ENCODE assay signal across 9 mouse cellular contexts in genomic region chr16:70353058-70353457, GRCm38 (mm10). TPM values are rescaled to one million over a fixed set of nuclear protein-coding genes. Genes with fewer than 3 reads are reported as not detected.
DNase-seq lines count a peak whose midpoint lies in the region; ATAC-seq and TF ChIP-seq lines count a peak whose summit lies in the region.
"Had no signal": no experiment of that assay in that cellular context is flagged by ENCODE, and none has a peak within 500 bp of the region (broad histone marks: within the 10 kb centered on the region; RNA-seq: fewer than 3 reads in every experiment).

No protein-coding gene starts in this region.

- no peak for DNase-seq in layer of hippocampus, adult 2 months (ENCODE audit: low spot score in 2 of 2)
- DNase-seq in layer of hippocampus, adult 9-11 months = no peak
- peak; percentile 74 for DNase-seq in adrenal gland, postnatal 14 days
- peak; percentile 9 for DNase-seq in limb, embryonic 14.5 days (ENCODE audit: low spot score)
- no peak for DNase-seq in thymus, postnatal 4 days
- no peak for DNase-seq in forebrain, embryonic 10.5 days (ENCODE audit: extremely low spot score, low spot score)
- DNase-seq in thymus, adult 18-20 months = no peak

- H3K4me2 ChIP-seq in heart, embryonic 15.5 days = no peak overlapping the region
- no peak overlapping the region for H3K4me2 ChIP-seq in limb, embryonic 14.5 days (replicated peaks; ENCODE audit: low read depth, low read length, severe bottlenecking)
- H3K4me2 ChIP-seq: hindbrain, embryonic 15.5 days had no signal

- peak; percentile 85 for ATAC-seq in heart, embryonic 15.5 days (replicated peaks; ENCODE audit: insufficient number of reproducible peaks, insufficient read depth, low FRiP score, low read depth)
- ATAC-seq in limb, embryonic 14.5 days (ENCODE audit: low FRiP score, low read depth) = no peak

- 24% methylated on average over 2 of the region's 2 CpGs for WGBS in heart, embryonic 15.5 days
- 27% methylated on average over 2 of the region's 2 CpGs for WGBS in limb, embryonic 14.5 days
- 40% methylated on average over 2 of the region's 2 CpGs for WGBS in forebrain, embryonic 10.5 days

- peaks cover 6% of the 10 kb centered on the region; the same call in 1 of the 2 replicates for H3K4me1 ChIP-seq in heart, embryonic 15.5 days (replicated peaks)
- peaks cover 2% of the 10 kb centered on the region; the same call in 1 of the 2 replicates for H3K4me1 ChIP-seq in limb, embryonic 14.5 days (ENCODE audit: control insufficient read depth, insufficient read depth, low read length)
- peaks cover 3% of the 10 kb centered on the region; the same call in 1 of the 2 replicates for H3K4me1 ChIP-seq in forebrain, embryonic 10.5 days
- H3K4me1 ChIP-seq: hindbrain, embryonic 15.5 days had no signal

- H3K36me3 ChIP-seq in heart, embryonic 15.5 days = no peaks in the 10 kb centered on the region
- H3K36me3 ChIP-seq in limb, embryonic 14.5 days (ENCODE audit: control insufficient read depth, insufficient read depth, low read length) = no peaks in the 10 kb centered on the region
- no peaks in the 10 kb centered on the region for H3K36me3 ChIP-seq in forebrain, embryonic 10.5 days (replicated peaks)
- H3K36me3 ChIP-seq: hindbrain, embryonic 15.5 days had no signal

- no peak overlapping the region for H3K27ac ChIP-seq in layer of hippocampus, adult 2 months
- H3K27ac ChIP-seq in heart, embryonic 15.5 days = no peak overlapping the region
- no peak overlapping the region for H3K27ac ChIP-seq in limb, embryonic 14.5 days (replicated peaks; ENCODE audit: low read depth, low read length)
- no peak overlapping the region for H3K27ac ChIP-seq in forebrain, embryonic 10.5 days
- H3K27ac ChIP-seq: hindbrain, embryonic 15.5 days had no signal

- TF ChIP-seq CTCF in layer of hippocampus, adult 2 months (conservative IDR thresholded peaks at IDR 0.05) = peak; percentile 56

- no peaks in the 10 kb centered on the region for H3K9me3 ChIP-seq in heart, embryonic 15.5 days (replicated peaks)
- H3K9me3 ChIP-seq in limb, embryonic 14.5 days (ENCODE audit: control insufficient read depth, low read length) = no peaks in the 10 kb centered on the region
- H3K9me3 ChIP-seq in forebrain, embryonic 10.5 days = no peaks in the 10 kb centered on the region
- H3K9me3 ChIP-seq: hindbrain, embryonic 15.5 days had no signal

- H3K27me3 ChIP-seq in heart, embryonic 15.5 days = no peaks in the 10 kb centered on the region
- no peaks in the 10 kb centered on the region for H3K27me3 ChIP-seq in limb, embryonic 14.5 days (ENCODE audit: control insufficient read depth, insufficient read depth, low read length)
- no peaks in the 10 kb centered on the region for H3K27me3 ChIP-seq in forebrain, embryonic 10.5 days (ENCODE audit: poor library complexity, severe bottlenecking)
- H3K27me3 ChIP-seq: hindbrain, embryonic 15.5 days had no signal

- no peak overlapping the region for H3K9ac ChIP-seq in heart, embryonic 15.5 days
- H3K9ac ChIP-seq in limb, embryonic 14.5 days (ENCODE audit: low read depth, low read length, severe bottlenecking) = no peak overlapping the region
- H3K9ac ChIP-seq: hindbrain, embryonic 15.5 days had no signal

- no peak for TF ChIP-seq POLR2A in limb, embryonic 14.5 days (IDR thresholded peaks at IDR 0.05; ENCODE audit: borderline replicate concordance, extremely low read depth, insufficient read depth, insufficient read length)

- H3K4me3 ChIP-seq in layer of hippocampus, adult 2 months = no peak overlapping the region
- H3K4me3 ChIP-seq in heart, embryonic 15.5 days = no peak overlapping the region
- H3K4me3 ChIP-seq in limb, embryonic 14.5 days (replicated peaks; ENCODE audit: low read length) = no peak overlapping the region
- no peak overlapping the region for H3K4me3 ChIP-seq in forebrain, embryonic 10.5 days
- H3K4me3 ChIP-seq: hindbrain, embryonic 15.5 days had no signal

RNA-seq across cellular contexts. Expression of gene Gbe1, which starts 39.3 kb away (rescaled TPM):
- total RNA-seq in layer of hippocampus, adult 2 months (2021) = 1 to 10 TPM; 6.7 to 7.4 TPM
- total RNA-seq in adrenal gland, postnatal 14 days (2021) = 57.7 and 65.3 TPM in 2 replicates
- polyA plus RNA-seq in heart, embryonic 15.5 days (2015; fragmentation: Nextera tagmentation; extraction: Ambion mirVana) = 61.8 and 73.2 TPM in 2 replicates
- 7.0 and 7.5 TPM in 2 replicates for polyA plus RNA-seq in limb, embryonic 14.5 days (2012; rRNA removed)
- polyA plus RNA-seq in limb, embryonic 14.5 days (2014; fragmentation: Nextera tagmentation; extraction: Ambion mirVana) = 13.9 and 14.1 TPM in 2 replicates
- 26.9 and 29.2 TPM in 2 replicates for polyA plus RNA-seq in forebrain, embryonic 10.5 days (2016; fragmentation: Nextera tagmentation; extraction: Ambion mirVana)

Comparison
In these comparisons a context has a peak if more than half of its experiments do, and no peak if none do; other contexts are left out.
1. DNase-seq: peak in adrenal gland, postnatal 14 days (single experiment) and limb, embryonic 14.5 days (single experiment); none in layer of hippocampus, adult 2 months (0 of 2), layer of hippocampus, adult 9-11 months (single experiment), thymus, postnatal 4 days (single experiment), forebrain, embryonic 10.5 days (single experiment) and thymus, adult 18-20 months (0 of 2).